Mouse (Mus musculus): ENCODE results near the gene Ptcd2. TPM values are rescaled to one million over a fixed set of nuclear protein-coding genes. Genes with fewer than 3 reads are reported as not detected.

Ptcd2 gene
- polyA plus RNA-seq, 1 experiment from 2014 or later, result 53.2 TPM

GRCm38 (mm10) chr13:99287786-99288185, 56.7 kb downstream of the Ptcd2 start:
- H3K27ac ChIP-seq, result no peak overlapping the region
- ATAC-seq (replicated peaks), result no peak
- no peak overlapping the region for H3K9ac ChIP-seq
- no peaks in the 10 kb centered on the region for H3K27me3 ChIP-seq (replicated peaks)
- 91% methylated on average over 9 of the region's 9 CpGs for WGBS
- no peak overlapping the region for H3K4me3 ChIP-seq
- no peaks in the 10 kb centered on the region for H3K36me3 ChIP-seq (replicated peaks)
- H3K9me3 ChIP-seq, result no peaks in the 10 kb centered on the region
- H3K4me2 ChIP-seq, result no peak overlapping the region
- peaks cover 24% of the 10 kb centered on the region for H3K4me1 ChIP-seq

- WGBS, result 93% methylated on average over 4 of the region's 4 CpGs
- no peak overlapping the region for H3K27ac ChIP-seq
- H3K9ac ChIP-seq, result no peak overlapping the region
- H3K9me3 ChIP-seq, result no peaks in the 10 kb centered on the region
- H3K36me3 ChIP-seq (replicated peaks), result no peaks in the 10 kb centered on the region
- H3K4me3 ChIP-seq, result no peak overlapping the region
- peaks cover 24% of the 10 kb centered on the region for H3K4me1 ChIP-seq
- H3K4me2 ChIP-seq, result no peak overlapping the region
- no peaks in the 10 kb centered on the region for H3K27me3 ChIP-seq (replicated peaks)
- ATAC-seq (replicated peaks), result no peak
These were observed 57.3 kb downstream of the Ptcd2 start for GRCm38 (mm10) chr13:99287207-99287606.

GRCm38 (mm10) chr13:99285241-99285640, 59.3 kb downstream of the Ptcd2 start:
- Histone ChIP-seq H3K27ac (peak overlapping the region; percentile 73), H3K9ac (no peak overlapping the region), H3K4me3 (no peak overlapping the region), H3K27me3 (replicated peaks) (no peaks in the 10 kb centered on the region), H3K4me1 (peaks cover 24% of the 10 kb centered on the region), H3K4me2 (no peak overlapping the region), H3K9me3 (no peaks in the 10 kb centered on the region), H3K36me3 (replicated peaks) (no peaks in the 10 kb centered on the region)
- 45% methylated on average over 2 of the region's 2 CpGs for WGBS
- no peak for ATAC-seq (replicated peaks)

GRCm38 (mm10) chr13:99284400-99285160, 59.9 kb downstream of the Ptcd2 start:
- Histone ChIP-seq H3K9me3 (no peaks in the 10 kb centered on the region), H3K4me2 (peak overlapping the region; percentile 12), H3K27ac (peak overlapping the region; percentile 73), H3K4me3 (no peak overlapping the region), H3K36me3 (replicated peaks) (no peaks in the 10 kb centered on the region), H3K9ac (no peak overlapping the region), H3K4me1 (peaks cover 24% of the 10 kb centered on the region), H3K27me3 (replicated peaks) (no peaks in the 10 kb centered on the region)
- 37% methylated on average over 21 of the region's 21 CpGs for whole genome bisulfite sequencing
- peak; percentile 88 for ATAC-seq (replicated peaks)

- no peak overlapping the region for H3K9ac ChIP-seq
- no peaks in the 10 kb centered on the region for H3K36me3 ChIP-seq (replicated peaks)
- ATAC-seq (replicated peaks), result peak; percentile 40
- WGBS, result 44% methylated on average over 12 of the region's 12 CpGs
- peaks cover 24% of the 10 kb centered on the region for H3K4me1 ChIP-seq
- H3K4me2 ChIP-seq, result peak overlapping the region; percentile 12
- H3K27me3 ChIP-seq (replicated peaks), result no peaks in the 10 kb centered on the region
- H3K9me3 ChIP-seq, result no peaks in the 10 kb centered on the region
- H3K4me3 ChIP-seq, result no peak overlapping the region
- H3K27ac ChIP-seq, result peak overlapping the region; percentile 73
These were observed 60.6 kb downstream of the Ptcd2 start for GRCm38 (mm10) chr13:99283916-99284315.

- peaks cover 24% of the 10 kb centered on the region for H3K4me1 ChIP-seq
- H3K27ac ChIP-seq, result 0 out of 2 replicates have a peak overlapping the region, but pooled peaks have one; percentile 73
- H3K9ac ChIP-seq, result no peak overlapping the region
- ATAC-seq (replicated peaks), result no peak
- no peak overlapping the region for H3K4me3 ChIP-seq
- no peaks in the 10 kb centered on the region for H3K27me3 ChIP-seq (replicated peaks)
- 76% methylated on average over 6 of the region's 6 CpGs for WGBS
- H3K36me3 ChIP-seq (replicated peaks), result no peaks in the 10 kb centered on the region
- H3K9me3 ChIP-seq, result no peaks in the 10 kb centered on the region
- no peak overlapping the region for H3K4me2 ChIP-seq
These were observed 61.5 kb downstream of the Ptcd2 start for GRCm38 (mm10) chr13:99282961-99283360.

GRCm38 (mm10) chr13:99279351-99279750, 65.2 kb downstream of the Ptcd2 start:
- Histone ChIP-seq H3K27me3 (replicated peaks) (no peaks in the 10 kb centered on the region), H3K9me3 (no peaks in the 10 kb centered on the region; the same call in 1 of the 2 replicates), H3K4me1 (peaks cover 13% of the 10 kb centered on the region), H3K4me2 (no peak overlapping the region), H3K27ac (no peak overlapping the region), H3K36me3 (replicated peaks) (no peaks in the 10 kb centered on the region), H3K4me3 (no peak overlapping the region), H3K9ac (no peak overlapping the region)
- 68% methylated on average over 10 of the region's 10 CpGs for WGBS
- ATAC-seq (replicated peaks), result no peak

- no peak for ATAC-seq (replicated peaks)
These were observed 66.0 kb downstream of the Ptcd2 start for GRCm38 (mm10) chr13:99278511-99278910.

GRCm38 (mm10) chr13:99277521-99277920, 67.0 kb downstream of the Ptcd2 start:
- no peak overlapping the region for H3K4me2 ChIP-seq
- ATAC-seq (replicated peaks), result no peak
- H3K27ac ChIP-seq, result no peak overlapping the region
- no peak overlapping the region for H3K9ac ChIP-seq
- H3K4me1 ChIP-seq, result no peaks in the 10 kb centered on the region
- 95% methylated on average over 3 of the region's 3 CpGs for WGBS
- H3K36me3 ChIP-seq (replicated peaks), result no peaks in the 10 kb centered on the region
- H3K4me3 ChIP-seq, result no peak overlapping the region
- H3K27me3 ChIP-seq (replicated peaks), result no peaks in the 10 kb centered on the region
- no peaks in the 10 kb centered on the region; the same call in 1 of the 2 replicates for H3K9me3 ChIP-seq

More at GRCm38 (mm10) chr13:99278511-99278910, 66.0 kb downstream of the Ptcd2 start:
- Histone ChIP-seq H3K27me3 (replicated peaks) (no peaks in the 10 kb centered on the region), H3K9me3 (no peaks in the 10 kb centered on the region; the same call in 1 of the 2 replicates), H3K27ac (no peak overlapping the region), H3K36me3 (replicated peaks) (no peaks in the 10 kb centered on the region), H3K4me2 (no peak overlapping the region), H3K4me3 (no peak overlapping the region), H3K4me1 (0 out of 2 replicates have a peak, but pooled peaks cover 5% of the 10 kb centered on the region), H3K9ac (no peak overlapping the region)
- WGBS, result 84% methylated on average over 6 of the region's 6 CpGs

GRCm38 (mm10) chr13:99272046-99272445, 72.5 kb downstream of the Ptcd2 start:
- H3K36me3 ChIP-seq (replicated peaks), result no peaks in the 10 kb centered on the region
- H3K4me1 ChIP-seq, result no peaks in the 10 kb centered on the region
- 94% methylated on average over 3 of the region's 3 CpGs for WGBS
- H3K4me2 ChIP-seq, result no peak overlapping the region
- no peak overlapping the region for H3K9ac ChIP-seq
- H3K9me3 ChIP-seq, result no peaks in the 10 kb centered on the region; the same call in 1 of the 2 replicates
- H3K27me3 ChIP-seq (replicated peaks), result no peaks in the 10 kb centered on the region
- no peak overlapping the region for H3K4me3 ChIP-seq
- ATAC-seq (replicated peaks), result no peak
- no peak overlapping the region for H3K27ac ChIP-seq

Other genes starting within 250 kb of the Ptcd2 start
- 0.81 and 0.89 TPM in 2 replicates for gene Zfp366, start 159.9 kb downstream of the Ptcd2 start, polyA plus RNA-seq (2015; fragmentation: Nextera tagmentation; extraction: Ambion mirVana)
- gene Mrps27, start 81 bp upstream of the Ptcd2 start, polyA plus RNA-seq (2015; fragmentation: Nextera tagmentation; extraction: Ambion mirVana), result 38.9 and 41.6 TPM in 2 replicates
- 2,126 and 2,223 TPM in 2 replicates for gene Map1b, start 171.8 kb upstream of the Ptcd2 start, polyA plus RNA-seq (2015; fragmentation: Nextera tagmentation; extraction: Ambion mirVana)

Measured in midbrain, embryonic 15.5 days (tissue).